Mouse (Mus musculus): Measurements from ENCODE around the gene A4galt.

Gene A4galt

GRCm38 (mm10) chr15:83265269-83265668 lies 13.7 kb upstream of the A4galt start:
- no peak for DNase-seq

- no peak for DNase-seq
These were observed 11.8 kb upstream of the A4galt start for GRCm38 (mm10) chr15:83263405-83263804.

- no peak for DNase-seq
These were observed 6.3 kb upstream of the A4galt start for GRCm38 (mm10) chr15:83257906-83258305.

GRCm38 (mm10) chr15:83256491-83256890 lies 4.9 kb upstream of the A4galt start:
- DNase-seq, result no peak

- DNase-seq, result peak; percentile 49
These were observed 4.4 kb upstream of the A4galt start for GRCm38 (mm10) chr15:83255944-83256343.

- DNase-seq, result no peak
These were observed 3.7 kb upstream of the A4galt start for GRCm38 (mm10) chr15:83255191-83255782.

GRCm38 (mm10) chr15:83254372-83255070 lies 2.9 kb upstream of the A4galt start:
- DNase-seq, result no peak

- peak; percentile 49 for DNase-seq
These were observed 486 bp upstream of the A4galt start for GRCm38 (mm10) chr15:83252060-83252459.

GRCm38 (mm10) chr15:83250651-83251175 lies 861 bp downstream of the A4galt start:
- peak; percentile 39 for DNase-seq

- no peak for DNase-seq
These were observed 1.9 kb downstream of the A4galt start for GRCm38 (mm10) chr15:83249535-83250287.

- no peak for DNase-seq
These were observed 3.2 kb downstream of the A4galt start for GRCm38 (mm10) chr15:83248236-83248844.

GRCm38 (mm10) chr15:83244371-83244770 lies 7.2 kb downstream of the A4galt start:
- DNase-seq, result no peak

- DNase-seq, result no peak
These were observed 9.5 kb downstream of the A4galt start for GRCm38 (mm10) chr15:83241961-83242680.

- DNase-seq, result peak; percentile 94
These were observed 10.1 kb downstream of the A4galt start for GRCm38 (mm10) chr15:83241497-83241896.

GRCm38 (mm10) chr15:83237460-83238243 lies 13.9 kb downstream of the A4galt start:
- DNase-seq, result no peak

- DNase-seq, result no peak
These were observed 14.8 kb downstream of the A4galt start for GRCm38 (mm10) chr15:83236824-83237223.

- no peak for DNase-seq
These were observed 18.2 kb downstream of the A4galt start for GRCm38 (mm10) chr15:83233219-83233992.

GRCm38 (mm10) chr15:83227559-83227958 lies 24.0 kb downstream of the A4galt start:
- no peak for DNase-seq

GRCm38 (mm10) chr15:83226871-83227270 lies 24.7 kb downstream of the A4galt start:
- DNase-seq, result no peak

GRCm38 (mm10) chr15:83226066-83226834 lies 25.3 kb downstream of the A4galt start:
- DNase-seq, result no peak
